Mouse (Mus musculus) megakaryocyte, embryonic 14.5 days (primary cell): Measurements from ENCODE around the gene Dus4l.

Experiments used
- FLI1 ChIP-seq: IDR thresholded peaks from 2 replicates; pipeline ENCODE4 v1.6.1; 2012; ENCODE audit warnings: low read length, inconsistent platforms, mixed read lengths
- GATA1 ChIP-seq: IDR thresholded peaks from 3 replicates; pipeline ENCODE4 v1.6.1; 2012; ENCODE audit warnings: mixed read lengths, low read length, inconsistent platforms, borderline replicate concordance

DNA sequence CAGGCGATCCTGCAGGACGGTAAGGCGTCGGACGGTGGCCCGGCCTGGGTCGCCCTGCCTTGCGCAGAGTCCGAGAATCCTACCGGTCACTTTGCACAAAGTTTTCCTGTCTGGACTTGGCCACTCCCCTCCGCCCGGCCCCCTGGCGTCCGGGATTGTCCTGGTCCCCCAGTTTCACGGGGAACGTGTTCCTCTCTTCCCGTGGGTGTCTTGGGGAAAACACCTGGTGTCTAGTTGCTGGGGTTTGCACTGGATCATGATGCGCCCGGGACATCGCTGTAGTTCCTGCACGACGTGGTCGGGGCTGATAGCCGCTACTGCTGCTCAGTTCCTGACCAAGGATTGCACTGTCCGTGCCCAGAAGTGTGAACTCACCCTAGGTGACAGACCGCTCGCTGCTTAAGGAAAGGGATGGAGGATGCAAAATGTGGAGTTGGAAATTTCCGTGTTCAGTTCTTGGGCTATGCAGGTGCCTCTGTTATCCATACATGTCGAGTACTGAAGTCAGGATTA lies 395 bp upstream of the Dus4l start:
- TF ChIP-seq GATA1 (no peak), FLI1 (no peak)
